Mouse (Mus musculus) left cerebral cortex, adult 9 months (tissue): ENCODE results near the gene Rfx3.

Experiments
- DNase-seq, 2 experiments: peaks; one replicate each; pipeline ENCODE4 v3.0.0; 2022; ENCODE audit warnings: low spot score in 2 of 2

Rfx3 gene

DNA sequence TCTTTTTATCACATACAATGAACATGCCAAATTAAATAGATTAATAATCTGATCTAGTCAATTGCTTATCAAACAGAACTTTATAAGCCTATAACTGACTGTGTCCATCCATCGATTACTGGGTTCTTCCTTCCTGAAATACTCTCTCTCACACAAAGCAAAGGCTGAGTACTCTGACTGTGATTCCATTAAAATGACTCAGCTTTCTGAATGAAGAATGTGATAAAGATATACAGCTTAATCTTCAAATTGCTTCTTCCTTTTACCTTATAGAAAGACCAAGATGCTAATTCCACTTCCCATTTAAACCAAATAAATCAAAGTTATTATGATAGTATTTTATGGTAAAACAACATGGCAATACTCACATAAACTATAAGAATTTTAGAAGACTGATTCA lies 105.8 kb downstream of the Rfx3 start:
- no peak for DNase-seq

- peak; percentile 39 to 82 for DNase-seq
These were observed 106.3 kb downstream of the Rfx3 start for GRCm38 (mm10) chr19:27904655-27905054.

DNA sequence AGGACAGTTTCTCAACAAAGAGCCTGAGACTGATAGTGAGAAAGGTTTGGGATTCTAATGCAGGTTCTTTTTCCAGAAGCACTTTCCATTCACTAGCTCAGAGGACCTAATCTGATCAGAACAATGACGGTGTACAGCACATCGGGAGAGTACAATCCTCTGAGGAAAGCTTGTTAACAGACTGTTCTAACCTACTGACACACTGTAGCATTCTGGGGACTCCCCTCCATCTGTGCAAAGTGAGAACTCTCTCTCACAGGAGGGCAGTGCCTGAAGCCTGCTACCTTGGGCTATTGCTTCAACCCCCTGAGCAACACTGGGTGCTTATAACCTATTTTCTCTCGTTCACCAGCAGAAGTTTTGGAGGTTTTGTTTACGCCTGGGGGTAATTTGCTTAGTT lies 106.8 kb downstream of the Rfx3 start:
- no peak for DNase-seq

DNA sequence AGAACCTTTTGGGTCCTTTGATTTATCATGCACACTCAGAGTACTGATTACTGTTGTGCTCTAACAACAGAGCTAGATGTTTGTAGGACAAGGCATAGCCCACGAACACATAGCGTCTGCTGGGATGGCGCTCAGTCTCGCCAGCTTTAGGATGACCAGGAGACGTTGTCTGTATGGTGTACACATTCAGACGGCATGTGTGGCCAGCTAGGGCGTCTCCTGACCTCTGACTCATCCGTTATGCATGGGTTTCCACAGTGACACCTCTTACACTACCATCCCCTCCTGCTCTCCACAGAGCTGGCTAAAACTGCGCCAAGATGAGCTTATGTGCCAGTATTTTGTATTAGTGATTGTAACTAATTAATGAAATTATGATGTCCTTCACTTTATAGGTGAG lies 108.4 kb downstream of the Rfx3 start:
- no peak for DNase-seq

- no peak for DNase-seq
These were observed 109.3 kb downstream of the Rfx3 start for GRCm38 (mm10) chr19:27901693-27902092.

DNA sequence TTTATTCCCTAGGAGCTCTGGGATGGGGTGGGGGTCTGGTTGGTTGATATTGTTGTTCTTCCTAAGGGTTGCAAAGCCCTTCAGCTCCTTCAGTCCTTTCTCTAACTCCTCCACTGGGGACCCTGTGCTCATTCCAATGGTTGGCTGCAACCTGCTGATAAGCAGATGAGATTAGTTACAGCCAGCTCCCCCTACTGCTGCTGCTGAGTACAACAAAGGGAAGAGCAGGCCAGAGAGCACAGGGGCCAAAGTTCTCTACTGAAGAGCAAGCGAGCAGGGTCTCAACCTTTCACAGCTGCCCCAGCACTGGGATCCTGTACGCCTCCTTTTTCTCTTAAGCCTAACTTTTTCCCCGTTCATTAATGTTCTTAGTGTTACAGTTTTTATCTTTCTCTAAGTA lies 126.4 kb downstream of the Rfx3 start:
- no peak for DNase-seq

DNA sequence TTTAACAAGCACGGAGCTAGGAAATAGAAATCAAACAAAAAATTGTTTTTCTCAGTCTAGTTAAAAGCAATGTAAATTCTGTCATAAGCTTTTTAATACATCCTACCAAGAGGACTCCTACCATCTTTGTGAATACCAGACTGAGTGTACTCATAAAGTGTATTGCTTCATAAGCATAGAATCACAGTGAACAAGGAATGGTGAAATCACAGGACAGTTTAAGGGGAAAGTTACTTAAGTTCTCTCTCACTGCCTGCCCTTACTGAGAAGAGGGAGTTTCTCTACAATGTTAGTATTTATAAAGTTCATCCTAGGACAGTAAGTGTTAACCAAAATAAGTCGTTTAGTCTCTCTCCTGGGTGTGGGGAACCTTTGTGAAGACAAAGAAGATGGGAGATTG lies 133.5 kb downstream of the Rfx3 start:
- DNase-seq: no peak

- DNase-seq: no peak
These were observed 140.2 kb downstream of the Rfx3 start for GRCm38 (mm10) chr19:27870794-27871193.

DNA sequence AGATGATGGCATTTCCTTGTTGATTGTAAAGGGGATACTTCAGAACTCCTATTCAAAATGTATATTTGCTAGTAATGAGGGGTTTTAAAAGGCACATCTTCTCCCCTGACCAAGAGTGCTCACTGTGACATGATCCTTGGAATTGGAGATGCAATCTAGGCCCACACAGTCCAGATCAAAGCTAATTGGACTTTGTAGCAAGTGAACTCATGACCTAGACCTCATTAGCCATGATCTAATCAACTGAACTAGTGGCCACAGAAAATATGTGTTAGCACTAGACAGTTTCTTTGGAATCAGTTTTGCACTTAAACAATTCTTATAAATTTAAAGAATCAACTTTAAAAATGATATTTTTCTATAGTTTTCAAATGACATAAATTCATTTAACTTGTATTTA lies 151.3 kb downstream of the Rfx3 start:
- DNase-seq: no peak

- no peak for DNase-seq
These were observed 162.0 kb downstream of the Rfx3 start for GRCm38 (mm10) chr19:27848946-27849345.

DNA sequence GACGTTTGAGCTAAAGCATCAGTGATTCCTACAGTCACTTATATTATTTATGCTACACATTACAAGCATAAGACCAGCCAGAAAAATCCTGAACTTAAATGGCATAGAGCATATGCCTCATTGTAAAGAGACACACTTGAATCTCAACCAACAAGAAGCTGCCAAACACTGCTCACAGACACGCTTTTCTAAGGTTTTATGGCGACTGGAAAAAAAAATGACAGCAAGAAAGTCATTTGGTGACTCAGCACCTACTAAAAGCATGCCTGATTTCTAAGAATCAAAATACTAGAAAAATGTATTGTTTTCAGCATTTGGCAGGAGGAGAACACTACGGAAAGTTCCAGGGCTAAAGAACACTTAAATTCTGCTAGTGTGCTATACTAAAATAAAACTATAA lies 163.9 kb downstream of the Rfx3 start:
- DNase-seq: no peak

GRCm38 (mm10) chr19:27838635-27839034 lies 172.3 kb downstream of the Rfx3 start:
- no peak for DNase-seq

DNA sequence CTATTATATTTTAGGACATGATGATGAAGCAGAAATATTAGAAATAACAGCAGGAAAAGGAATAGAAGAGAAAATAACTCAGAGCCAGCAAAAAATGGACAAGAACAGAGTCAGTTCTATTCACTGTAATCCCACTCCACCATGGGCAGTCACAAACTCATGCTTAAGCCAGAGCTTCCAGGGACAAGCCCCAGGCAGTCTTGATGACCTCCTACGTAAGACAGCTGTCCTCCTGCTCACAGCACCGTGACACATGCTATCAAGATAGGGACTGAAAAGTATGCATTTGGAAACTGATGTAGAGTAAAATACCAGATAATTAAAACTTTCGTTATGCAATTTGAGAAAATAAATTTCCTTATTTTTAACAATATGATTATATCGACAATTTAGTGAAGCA lies 172.9 kb downstream of the Rfx3 start:
- DNase-seq: no peak

DNA sequence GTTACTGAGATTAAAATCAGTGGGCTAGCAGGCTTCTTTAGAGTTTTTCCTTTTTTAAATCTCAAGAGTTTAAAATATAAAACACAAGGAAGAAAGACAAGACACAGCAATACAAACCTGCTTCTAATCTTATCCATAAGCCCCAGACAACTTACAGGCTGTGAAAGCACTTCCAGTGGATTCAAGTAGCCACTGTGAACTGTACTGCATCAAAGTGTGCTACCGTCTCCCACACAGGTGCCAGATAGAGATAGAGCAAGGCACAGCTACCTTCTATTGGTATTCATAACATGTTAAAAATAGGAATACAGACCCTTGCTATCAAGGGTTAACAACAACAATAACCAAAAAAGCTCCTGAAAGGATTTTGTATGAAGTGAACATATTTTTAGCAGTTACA lies 178.5 kb downstream of the Rfx3 start:
- no peak for DNase-seq

DNA sequence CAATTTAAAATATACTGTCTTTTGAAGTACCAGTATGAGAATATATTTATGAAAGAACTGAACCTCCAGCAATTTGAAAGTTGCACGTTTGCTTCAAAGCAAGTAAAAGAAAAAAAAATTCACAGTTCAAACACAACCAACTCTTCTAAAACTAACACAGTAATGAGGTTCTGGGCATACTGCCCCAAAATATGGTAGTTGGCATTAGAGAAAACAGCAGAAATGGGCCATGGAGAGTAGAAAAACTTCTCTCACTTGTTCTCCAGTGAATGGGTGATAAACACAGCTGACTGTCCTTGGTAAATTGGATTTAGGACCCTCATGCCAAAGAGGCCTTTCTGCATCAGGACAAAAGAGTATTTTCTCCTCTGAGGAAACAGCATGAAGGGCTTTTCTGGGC lies 182.7 kb downstream of the Rfx3 start:
- DNase-seq: no peak

DNA sequence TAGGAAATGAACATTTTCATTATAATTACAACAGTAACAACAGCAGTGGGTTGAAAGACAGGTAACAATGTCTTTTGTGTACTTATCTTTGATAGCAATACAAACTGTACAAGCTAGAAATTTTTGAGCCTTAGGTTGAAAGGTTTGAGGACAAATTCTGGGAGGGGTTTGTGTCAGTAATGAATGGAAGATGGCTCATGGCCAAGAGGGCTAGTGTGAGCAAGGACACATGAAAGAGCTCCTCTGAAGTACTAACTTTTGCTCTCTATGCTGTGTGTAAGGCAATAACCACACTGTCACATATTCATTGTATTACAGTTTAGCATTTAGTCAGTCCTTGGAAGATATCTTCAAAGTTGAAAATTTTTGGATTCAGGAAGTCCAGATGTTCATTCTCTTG lies 193.3 kb downstream of the Rfx3 start:
- no peak for DNase-seq

DNA sequence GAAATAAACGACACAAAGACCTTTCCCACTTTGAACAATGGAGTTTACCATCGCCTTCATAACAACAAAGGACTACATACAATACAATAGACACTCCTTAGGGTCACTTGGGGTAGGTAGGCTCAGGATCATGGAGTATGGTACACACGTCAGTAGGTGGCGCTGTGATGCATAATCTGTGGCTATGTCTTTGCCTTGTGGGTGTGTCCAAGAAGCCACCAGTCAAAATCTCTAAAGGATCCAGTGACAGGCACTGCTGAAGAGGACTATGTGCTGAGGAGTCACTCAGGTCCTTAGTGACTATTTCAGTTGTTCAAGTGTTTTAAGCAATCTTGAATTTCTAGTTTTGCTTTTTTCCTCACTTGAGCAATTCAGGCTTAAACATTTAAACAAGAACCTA lies 230.9 kb downstream of the Rfx3 start:
- peak in 1 of 2 experiments; percentile 38 for DNase-seq

DNA sequence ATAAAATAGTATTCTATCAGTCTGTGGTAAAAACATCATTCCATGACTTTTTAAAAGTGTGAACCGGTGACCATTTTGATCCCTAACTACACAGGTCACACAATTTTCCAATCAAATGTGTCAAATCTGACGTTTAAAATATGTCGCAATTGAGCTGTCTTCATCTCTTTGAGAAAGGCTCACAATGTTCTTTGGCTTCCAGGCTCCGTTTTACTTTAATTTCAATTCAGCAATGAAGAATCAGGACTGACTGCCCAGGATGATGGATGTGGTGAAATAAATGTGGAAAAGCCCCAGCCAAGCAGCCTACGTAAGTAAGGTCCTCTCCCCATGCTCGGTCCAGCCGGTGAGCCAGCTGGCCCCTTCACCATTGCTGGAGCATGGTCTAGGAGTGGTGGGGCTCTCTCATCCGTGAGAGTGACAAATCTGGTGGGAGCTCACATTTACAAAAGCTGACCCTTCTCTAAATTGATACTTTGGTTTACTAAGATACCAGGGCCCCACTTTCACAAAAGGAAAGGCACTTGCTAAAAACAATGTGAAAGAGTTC lies 240.2 kb downstream of the Rfx3 start:
- DNase-seq: no peak

GRCm38 (mm10) chr19:27768444-27768843 lies 242.5 kb downstream of the Rfx3 start:
- DNase-seq: no peak

DNA sequence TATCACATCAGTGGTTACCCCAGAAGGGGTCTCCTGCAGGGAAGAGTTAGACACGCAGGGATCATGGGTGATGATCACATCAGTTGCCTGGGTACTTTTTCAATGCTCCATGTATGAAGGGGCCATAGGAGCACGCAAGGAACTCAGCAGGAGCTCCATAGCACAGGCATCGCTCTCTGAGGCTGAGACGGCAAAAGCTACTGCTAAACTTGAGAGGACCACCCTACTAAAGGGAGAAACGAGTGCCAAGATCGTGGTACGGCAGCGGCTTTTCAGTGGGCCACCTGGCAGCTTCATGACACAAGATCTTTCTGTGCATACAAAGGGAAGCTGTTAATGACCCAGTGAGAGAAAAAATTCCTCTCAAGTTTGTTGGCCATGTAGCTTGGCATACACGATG lies 250.7 kb downstream of the Rfx3 start:
- no peak for DNase-seq

- no peak for DNase-seq
These were observed 251.6 kb downstream of the Rfx3 start for GRCm38 (mm10) chr19:27759347-27759746.

DNA sequence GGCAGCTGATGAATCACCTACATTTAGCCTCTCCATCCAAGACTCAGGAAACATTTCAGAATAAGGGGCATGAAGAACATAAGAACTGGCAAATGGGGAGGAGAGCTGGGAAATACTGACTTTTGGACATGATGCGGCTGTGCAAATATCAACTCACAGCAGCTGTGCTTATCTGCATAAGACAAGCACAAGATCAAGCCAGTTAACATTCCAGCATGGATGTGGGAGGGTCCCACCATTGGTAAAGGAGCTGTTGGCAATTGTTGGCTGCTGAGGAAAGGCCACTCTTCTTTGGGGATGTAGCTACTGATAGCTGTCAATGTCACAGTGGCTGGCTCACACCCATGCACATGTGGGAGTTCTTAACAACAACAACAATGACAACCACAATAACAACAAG lies 263.7 kb downstream of the Rfx3 start:
- DNase-seq: no peak

DNA sequence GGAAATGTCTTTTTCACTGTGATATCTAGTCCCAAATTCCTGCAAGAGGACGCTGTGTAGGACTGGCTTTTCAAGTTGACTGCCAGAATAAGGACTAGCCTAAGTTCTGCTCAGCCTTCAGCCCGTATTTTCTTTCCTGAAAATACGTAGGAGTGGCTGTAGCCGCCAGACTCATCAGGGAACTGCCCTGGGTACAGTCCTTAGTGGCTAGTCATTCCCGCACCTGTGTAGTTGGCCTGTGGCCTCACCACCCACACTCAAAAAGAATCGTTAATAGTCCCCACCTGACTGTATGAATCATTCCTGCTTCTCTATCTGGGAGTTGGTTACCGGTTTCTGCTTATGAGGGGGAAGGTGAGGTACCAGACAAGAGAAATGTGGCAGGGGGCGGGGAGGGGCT lies 272.1 kb downstream of the Rfx3 start:
- no peak for DNase-seq

GRCm38 (mm10) chr19:27736571-27736970 lies 274.4 kb downstream of the Rfx3 start:
- no peak for DNase-seq

- no peak for DNase-seq
These were observed 292.0 kb downstream of the Rfx3 start for GRCm38 (mm10) chr19:27718931-27719330.
